Mouse (Mus musculus): Measurements from ENCODE around the gene Zfp457. TPM values are rescaled to one million over a fixed set of nuclear protein-coding genes. Genes with fewer than 3 reads are reported as not detected.

Gene Zfp457
- polyA plus RNA-seq (2015; fragmentation: Nextera tagmentation; extraction: Ambion mirVana) = 0.19 and 0.39 TPM in 2 replicates

GRCm38 (mm10) chr13:67305822-67306672, at the start of gene Zfp457:
Gene Zfp457, minus strand, starts transcription at chr13:67306485.
- ATAC-seq (peak; percentile 97), DNase-seq (peak; percentile 86)
- 8% methylated on average over 16 of the region's 16 CpGs for WGBS (ENCODE audit: insufficient replicate concordance)
- Histone ChIP-seq H3K4me2 (ENCODE audit: low read depth, low read length) (peak within 1 kb of the TSS; percentile 90), H3K4me1 (ENCODE audit: insufficient read depth) (peaks cover 7% of the 10 kb centered on the region), H3K4me3 (ENCODE audit: low read depth, low read length) (peak within 1 kb of the TSS; percentile 67), H3K9ac (replicated peaks) (peak within 1 kb of the TSS; percentile 71), H3K36me3 (replicated peaks; ENCODE audit: insufficient read depth, low read length) (no peaks in the 10 kb centered on the region), H3K27me3 (ENCODE audit: insufficient read depth, low read length) (no peaks in the 10 kb centered on the region), H3K9me3 (ENCODE audit: low read length) (0 out of 2 replicates have a peak, but pooled peaks cover 3% of the 10 kb centered on the region), H3K27ac (ENCODE audit: low read depth) (peak within 1 kb of the TSS; percentile 67)
- TF ChIP-seq CTCF (IDR thresholded peaks at IDR 0.05; ENCODE audit: low read depth) = no peak
- no peak for TF ChIP-seq EP300 (IDR thresholded peaks at IDR 0.05; ENCODE audit: low read depth)

GRCm38 (mm10) chr13:67351854-67352253, 45.6 kb upstream of the Zfp457 start:
- Histone ChIP-seq H3K4me2 (ENCODE audit: low read depth, low read length) (no peak overlapping the region), H3K27ac (ENCODE audit: low read depth) (no peak overlapping the region), H3K4me3 (ENCODE audit: low read depth, low read length) (no peak overlapping the region), H3K27me3 (ENCODE audit: insufficient read depth, low read length) (no peaks in the 10 kb centered on the region), H3K36me3 (replicated peaks; ENCODE audit: insufficient read depth, low read length) (no peaks in the 10 kb centered on the region), H3K9me3 (ENCODE audit: low read length) (no peaks in the 10 kb centered on the region), H3K9ac (replicated peaks) (no peak overlapping the region), H3K4me1 (ENCODE audit: insufficient read depth) (no peaks in the 10 kb centered on the region)
- TF ChIP-seq CTCF (IDR thresholded peaks at IDR 0.05; ENCODE audit: low read depth) (no peak), EP300 (IDR thresholded peaks at IDR 0.05; ENCODE audit: low read depth) (no peak)
- no peak for DNase-seq
- no peak for ATAC-seq

- 66% methylated on average over 2 of the region's 2 CpGs for WGBS (ENCODE audit: insufficient replicate concordance)
- Histone ChIP-seq H3K9ac (replicated peaks) (no peak overlapping the region), H3K4me1 (ENCODE audit: insufficient read depth) (no peaks in the 10 kb centered on the region), H3K27ac (ENCODE audit: low read depth) (no peak overlapping the region), H3K36me3 (replicated peaks; ENCODE audit: insufficient read depth, low read length) (peaks cover 18% of the 10 kb centered on the region), H3K4me2 (ENCODE audit: low read depth, low read length) (no peak overlapping the region), H3K4me3 (ENCODE audit: low read depth, low read length) (no peak overlapping the region), H3K9me3 (ENCODE audit: low read length) (no peaks in the 10 kb centered on the region), H3K27me3 (ENCODE audit: insufficient read depth, low read length) (no peaks in the 10 kb centered on the region)
- ATAC-seq = no peak
- DNase-seq = no peak
- TF ChIP-seq EP300 (IDR thresholded peaks at IDR 0.05; ENCODE audit: low read depth) (no peak), CTCF (IDR thresholded peaks at IDR 0.05; ENCODE audit: low read depth) (no peak)
These were observed 37.1 kb upstream of the Zfp457 start for GRCm38 (mm10) chr13:67343422-67343821.

- 59% methylated on average over 1 of the region's 1 CpGs for WGBS (ENCODE audit: insufficient replicate concordance)
- Histone ChIP-seq H3K9me3 (ENCODE audit: low read length) (no peaks in the 10 kb centered on the region), H3K27ac (ENCODE audit: low read depth) (peak overlapping the region; percentile 72), H3K27me3 (ENCODE audit: insufficient read depth, low read length) (no peaks in the 10 kb centered on the region), H3K36me3 (replicated peaks; ENCODE audit: insufficient read depth, low read length) (no peaks in the 10 kb centered on the region), H3K4me1 (ENCODE audit: insufficient read depth) (peaks cover 13% of the 10 kb centered on the region; the same call in 1 of the 2 replicates), H3K4me3 (ENCODE audit: low read depth, low read length) (peak overlapping the region; percentile 65), H3K4me2 (ENCODE audit: low read depth, low read length) (peak overlapping the region; percentile 74), H3K9ac (replicated peaks) (peak overlapping the region; percentile 58; the same call in 1 of the 2 replicates)
- DNase-seq (no peak), ATAC-seq (no peak)
- TF ChIP-seq EP300 (IDR thresholded peaks at IDR 0.05; ENCODE audit: low read depth) (no peak), CTCF (IDR thresholded peaks at IDR 0.05; ENCODE audit: low read depth) (no peak)
These were observed 26.6 kb upstream of the Zfp457 start for GRCm38 (mm10) chr13:67332877-67333276.

- Histone ChIP-seq H3K27ac (ENCODE audit: low read depth) (peak within 1 kb of the TSS; percentile 72), H3K36me3 (replicated peaks; ENCODE audit: insufficient read depth, low read length) (no peaks in the 10 kb centered on the region), H3K27me3 (ENCODE audit: insufficient read depth, low read length) (no peaks in the 10 kb centered on the region), H3K4me3 (ENCODE audit: low read depth, low read length) (peak within 1 kb of the TSS; percentile 65), H3K4me2 (ENCODE audit: low read depth, low read length) (peak within 1 kb of the TSS; percentile 74), H3K4me1 (ENCODE audit: insufficient read depth) (peaks cover 13% of the 10 kb centered on the region; the same call in 1 of the 2 replicates), H3K9ac (replicated peaks) (peak within 1 kb of the TSS; percentile 58), H3K9me3 (ENCODE audit: low read length) (no peaks in the 10 kb centered on the region)
- WGBS (ENCODE audit: insufficient replicate concordance) = 6% methylated on average over 17 of the region's 17 CpGs
- ATAC-seq = peak; percentile 90
- DNase-seq = peak; percentile 85
- peak; percentile 75 for TF ChIP-seq CTCF (IDR thresholded peaks at IDR 0.05; ENCODE audit: low read depth)
- no peak; the same call in 1 of the 2 replicates for TF ChIP-seq EP300 (IDR thresholded peaks at IDR 0.05; ENCODE audit: low read depth)
These were observed 25.9 kb upstream of the Zfp457 start, which contains the start of gene Zfp595 for GRCm38 (mm10) chr13:67332019-67332724. Gene Zfp595, minus strand, starts transcription at chr13:67332570.

- Histone ChIP-seq H3K27me3 (ENCODE audit: insufficient read depth, low read length) (no peaks in the 10 kb centered on the region), H3K4me3 (ENCODE audit: low read depth, low read length) (peak overlapping the region; percentile 67), H3K27ac (ENCODE audit: low read depth) (no peak overlapping the region), H3K4me1 (ENCODE audit: insufficient read depth) (peaks cover 7% of the 10 kb centered on the region), H3K36me3 (replicated peaks; ENCODE audit: insufficient read depth, low read length) (no peaks in the 10 kb centered on the region), H3K9me3 (ENCODE audit: low read length) (0 out of 2 replicates have a peak, but pooled peaks cover 5% of the 10 kb centered on the region), H3K9ac (replicated peaks) (peak overlapping the region; percentile 71), H3K4me2 (ENCODE audit: low read depth, low read length) (peak overlapping the region; percentile 90)
- ATAC-seq = peak; percentile 40
- WGBS (ENCODE audit: insufficient replicate concordance) = 20% methylated on average over 5 of the region's 5 CpGs
- DNase-seq = no peak
- TF ChIP-seq EP300 (IDR thresholded peaks at IDR 0.05; ENCODE audit: low read depth) = no peak
- TF ChIP-seq CTCF (IDR thresholded peaks at IDR 0.05; ENCODE audit: low read depth) = no peak
These were observed 433 bp upstream of the Zfp457 start for GRCm38 (mm10) chr13:67306718-67307117.
